Mouse (Mus musculus) megakaryocyte, embryonic 14.5 days (primary cell): ENCODE data around the gene Ddx11.

Experiments
- FLI1 ChIP-seq: IDR thresholded peaks from 2 replicates; pipeline ENCODE4 v1.6.1; 2012; ENCODE audit warnings: low read length, inconsistent platforms, mixed read lengths
- GATA1 ChIP-seq: IDR thresholded peaks from 3 replicates; pipeline ENCODE4 v1.6.1; 2012; ENCODE audit warnings: mixed read lengths, low read length, inconsistent platforms, borderline replicate concordance

GRCm38 (mm10) chr17:66091392-66091791, 31.9 kb upstream of the Ddx11 start:
- TF ChIP-seq GATA1 (no peak), FLI1 (no peak)
